Mouse (Mus musculus): ENCODE data around the gene Htra2. TPM values are rescaled to one million over a fixed set of nuclear protein-coding genes. Genes with fewer than 3 reads are reported as not detected.

Gene Htra2
- polyA plus RNA-seq, 1 experiment from 2014 or later: 63.2 TPM

GRCm38 (mm10) chr6:83011756-83012155 lies 43.3 kb downstream of the Htra2 start:
- ATAC-seq (ENCODE audit: low FRiP score, low read depth): no peak
- WGBS: 71% methylated on average over 6 of the region's 6 CpGs

GRCm38 (mm10) chr6:83011255-83011654 lies 43.8 kb downstream of the Htra2 start:
- H3K4me3 ChIP-seq: no peak overlapping the region
- H3K9me3 ChIP-seq: no peaks in the 10 kb centered on the region
- H3K4me1 ChIP-seq: no peaks in the 10 kb centered on the region
- 86% methylated on average over 7 of the region's 7 CpGs for WGBS
- H3K27ac ChIP-seq (replicated peaks): no peak overlapping the region
- H3K27me3 ChIP-seq: no peaks in the 10 kb centered on the region
- no peak overlapping the region for H3K9ac ChIP-seq (replicated peaks)
- H3K36me3 ChIP-seq: no peaks in the 10 kb centered on the region
- ATAC-seq (ENCODE audit: low FRiP score, low read depth): no peak
- H3K4me2 ChIP-seq (replicated peaks): no peak overlapping the region

More at GRCm38 (mm10) chr6:83011756-83012155, 43.3 kb downstream of the Htra2 start:
- no peaks in the 10 kb centered on the region for H3K4me1 ChIP-seq
- H3K4me2 ChIP-seq (replicated peaks): no peak overlapping the region
- H3K27me3 ChIP-seq: no peaks in the 10 kb centered on the region
- H3K36me3 ChIP-seq: no peaks in the 10 kb centered on the region
- no peak overlapping the region for H3K4me3 ChIP-seq
- H3K27ac ChIP-seq (replicated peaks): no peak overlapping the region
- no peaks in the 10 kb centered on the region for H3K9me3 ChIP-seq
- no peak overlapping the region for H3K9ac ChIP-seq (replicated peaks)

- H3K9me3 ChIP-seq: no peaks in the 10 kb centered on the region
- WGBS: 70% methylated on average over 7 of the region's 7 CpGs
- H3K27me3 ChIP-seq: no peaks in the 10 kb centered on the region
- H3K4me1 ChIP-seq: no peaks in the 10 kb centered on the region
- no peak overlapping the region for H3K4me3 ChIP-seq
- no peaks in the 10 kb centered on the region for H3K36me3 ChIP-seq
- no peak overlapping the region for H3K4me2 ChIP-seq (replicated peaks)
- no peak overlapping the region for H3K9ac ChIP-seq (replicated peaks)
- no peak overlapping the region for H3K27ac ChIP-seq (replicated peaks)
- ATAC-seq (ENCODE audit: low FRiP score, low read depth): no peak
These were observed 45.1 kb downstream of the Htra2 start for GRCm38 (mm10) chr6:83010010-83010409.

GRCm38 (mm10) chr6:83008659-83009058 lies 46.4 kb downstream of the Htra2 start:
- H3K4me2 ChIP-seq (replicated peaks): no peak overlapping the region
- no peak overlapping the region for H3K27ac ChIP-seq (replicated peaks)
- no peaks in the 10 kb centered on the region for H3K4me1 ChIP-seq
- WGBS: 83% methylated on average over 3 of the region's 3 CpGs
- no peaks in the 10 kb centered on the region for H3K9me3 ChIP-seq
- H3K27me3 ChIP-seq: no peaks in the 10 kb centered on the region
- no peak overlapping the region for H3K4me3 ChIP-seq
- ATAC-seq (ENCODE audit: low FRiP score, low read depth): no peak
- H3K36me3 ChIP-seq: no peaks in the 10 kb centered on the region
- no peak overlapping the region for H3K9ac ChIP-seq (replicated peaks)

GRCm38 (mm10) chr6:83006114-83006513 lies 49.0 kb downstream of the Htra2 start:
- no peak for ATAC-seq (ENCODE audit: low FRiP score, low read depth)
- no peak overlapping the region for H3K4me3 ChIP-seq
- H3K4me1 ChIP-seq: no peaks in the 10 kb centered on the region
- H3K27ac ChIP-seq (replicated peaks): no peak overlapping the region
- H3K36me3 ChIP-seq: no peaks in the 10 kb centered on the region
- no peak overlapping the region for H3K4me2 ChIP-seq (replicated peaks)
- no peak overlapping the region for H3K9ac ChIP-seq (replicated peaks)
- H3K27me3 ChIP-seq: no peaks in the 10 kb centered on the region
- no peaks in the 10 kb centered on the region for H3K9me3 ChIP-seq
- 90% methylated on average over 6 of the region's 6 CpGs for WGBS

GRCm38 (mm10) chr6:83005444-83006011 lies 49.5 kb downstream of the Htra2 start:
- WGBS: 87% methylated on average over 10 of the region's 10 CpGs
- no peaks in the 10 kb centered on the region for H3K9me3 ChIP-seq
- no peak overlapping the region for H3K27ac ChIP-seq (replicated peaks)
- no peaks in the 10 kb centered on the region for H3K4me1 ChIP-seq
- no peaks in the 10 kb centered on the region for H3K27me3 ChIP-seq
- ATAC-seq (ENCODE audit: low FRiP score, low read depth): no peak
- H3K4me3 ChIP-seq: no peak overlapping the region
- no peaks in the 10 kb centered on the region for H3K36me3 ChIP-seq
- no peak overlapping the region for H3K4me2 ChIP-seq (replicated peaks)
- H3K9ac ChIP-seq (replicated peaks): no peak overlapping the region

- WGBS: 66% methylated on average over 7 of the region's 7 CpGs
These were observed 50.2 kb downstream of the Htra2 start for GRCm38 (mm10) chr6:83004872-83005271.

GRCm38 (mm10) chr6:83004309-83004708 lies 50.8 kb downstream of the Htra2 start:
- no peaks in the 10 kb centered on the region for H3K27me3 ChIP-seq
- no peak overlapping the region for H3K4me2 ChIP-seq (replicated peaks)
- H3K27ac ChIP-seq (replicated peaks): no peak overlapping the region
- WGBS: 79% methylated on average over 2 of the region's 2 CpGs
- H3K4me1 ChIP-seq: no peaks in the 10 kb centered on the region
- no peak for ATAC-seq (ENCODE audit: low FRiP score, low read depth)
- H3K4me3 ChIP-seq: no peak overlapping the region
- H3K9me3 ChIP-seq: no peaks in the 10 kb centered on the region
- no peak overlapping the region for H3K9ac ChIP-seq (replicated peaks)
- no peaks in the 10 kb centered on the region for H3K36me3 ChIP-seq

More at GRCm38 (mm10) chr6:83004872-83005271, 50.2 kb downstream of the Htra2 start:
- no peaks in the 10 kb centered on the region for H3K36me3 ChIP-seq
- H3K27ac ChIP-seq (replicated peaks): no peak overlapping the region
- no peak overlapping the region for H3K4me3 ChIP-seq
- H3K27me3 ChIP-seq: no peaks in the 10 kb centered on the region
- H3K9ac ChIP-seq (replicated peaks): no peak overlapping the region
- H3K9me3 ChIP-seq: no peaks in the 10 kb centered on the region
- ATAC-seq (ENCODE audit: low FRiP score, low read depth): no peak
- no peaks in the 10 kb centered on the region for H3K4me1 ChIP-seq
- H3K4me2 ChIP-seq (replicated peaks): no peak overlapping the region

GRCm38 (mm10) chr6:83003850-83004249 lies 51.2 kb downstream of the Htra2 start:
- no peaks in the 10 kb centered on the region for H3K9me3 ChIP-seq
- WGBS: 86% methylated on average over 5 of the region's 5 CpGs
- H3K27me3 ChIP-seq: no peaks in the 10 kb centered on the region
- no peaks in the 10 kb centered on the region for H3K4me1 ChIP-seq
- no peak overlapping the region for H3K27ac ChIP-seq (replicated peaks)
- no peak overlapping the region for H3K4me2 ChIP-seq (replicated peaks)
- no peak overlapping the region for H3K4me3 ChIP-seq
- ATAC-seq (ENCODE audit: low FRiP score, low read depth): no peak
- no peak overlapping the region for H3K9ac ChIP-seq (replicated peaks)
- H3K36me3 ChIP-seq: no peaks in the 10 kb centered on the region

GRCm38 (mm10) chr6:83003082-83003481 lies 52.0 kb downstream of the Htra2 start:
- Histone ChIP-seq H3K9me3 (no peaks in the 10 kb centered on the region), H3K36me3 (no peaks in the 10 kb centered on the region), H3K4me2 (replicated peaks) (no peak overlapping the region), H3K9ac (replicated peaks) (no peak overlapping the region), H3K27ac (replicated peaks) (no peak overlapping the region), H3K4me3 (no peak overlapping the region), H3K4me1 (no peaks in the 10 kb centered on the region), H3K27me3 (no peaks in the 10 kb centered on the region)
- ATAC-seq (ENCODE audit: low FRiP score, low read depth): no peak
- 100% methylated on average over 1 of the region's 1 CpGs for WGBS

MicroRNA genes within 50 kb of the gene (microRNA counts, 519-probe panel; counts per million panel counts)
- not detected for microRNA mmu-miR-3470a+mmu-miR-3470b

Small RNA genes lying within 50 kb of the gene (microRNA-seq; reads per million reads assigned to microRNA genes)
- not detected for gene Mir3470a
- not detected for gene Mir7040

Other genes with a start within 250 kb of the Htra2 start
- 6.4 and 7.4 TPM in 2 replicates for gene Sema4f, start 115.5 kb downstream of the Htra2 start, polyA plus RNA-seq (2016; fragmentation: Nextera tagmentation; extraction: Ambion mirVana)
- 0.09 and 0.12 TPM in 2 replicates for gene M1ap, start 108.4 kb downstream of the Htra2 start, polyA plus RNA-seq (2016; fragmentation: Nextera tagmentation; extraction: Ambion mirVana)
- gene Dok1, start 21.8 kb downstream of the Htra2 start, polyA plus RNA-seq (2016; fragmentation: Nextera tagmentation; extraction: Ambion mirVana): 5.8 and 8.3 TPM in 2 replicates
- gene Loxl3, start 21.1 kb downstream of the Htra2 start, polyA plus RNA-seq (2016; fragmentation: Nextera tagmentation; extraction: Ambion mirVana): 11.0 and 14.7 TPM in 2 replicates
- 150 and 159 TPM in 2 replicates for gene Aup1, start 752 bp downstream of the Htra2 start, polyA plus RNA-seq (2016; fragmentation: Nextera tagmentation; extraction: Ambion mirVana)
- gene Dqx1, start 2.6 kb upstream of the Htra2 start, polyA plus RNA-seq (2016; fragmentation: Nextera tagmentation; extraction: Ambion mirVana): 0.93 and 1.1 TPM in 2 replicates
- not detected in 2 replicates for gene Tlx2, start 15.0 kb upstream of the Htra2 start, polyA plus RNA-seq (2016; fragmentation: Nextera tagmentation; extraction: Ambion mirVana)
- 41.2 and 42.2 TPM in 2 replicates for gene Pcgf1, start 22.6 kb upstream of the Htra2 start, polyA plus RNA-seq (2016; fragmentation: Nextera tagmentation; extraction: Ambion mirVana)
- 0.45 TPM in 1 of 2 replicates, not detected in the other for gene Lbx2, start 31.1 kb upstream of the Htra2 start, polyA plus RNA-seq (2016; fragmentation: Nextera tagmentation; extraction: Ambion mirVana)
- 4.7 and 5.0 TPM in 2 replicates for gene Ccdc142, start 46.3 kb upstream of the Htra2 start, polyA plus RNA-seq (2016; fragmentation: Nextera tagmentation; extraction: Ambion mirVana)
- 3.9 and 4.3 TPM in 2 replicates for gene Gm42688, start 46.3 kb upstream of the Htra2 start, polyA plus RNA-seq (2016; fragmentation: Nextera tagmentation; extraction: Ambion mirVana)
- gene Mrpl53, start 53.8 kb upstream of the Htra2 start, polyA plus RNA-seq (2016; fragmentation: Nextera tagmentation; extraction: Ambion mirVana): 122 and 129 TPM in 2 replicates
- 34.9 and 42.6 TPM in 2 replicates for gene Mogs, start 60.2 kb upstream of the Htra2 start, polyA plus RNA-seq (2016; fragmentation: Nextera tagmentation; extraction: Ambion mirVana)
- gene Wbp1, start 66.3 kb upstream of the Htra2 start, polyA plus RNA-seq (2016; fragmentation: Nextera tagmentation; extraction: Ambion mirVana): 210 and 223 TPM in 2 replicates
- gene Ino80b, start 70.2 kb upstream of the Htra2 start, polyA plus RNA-seq (2016; fragmentation: Nextera tagmentation; extraction: Ambion mirVana): 18.4 and 19.4 TPM in 2 replicates
- 31.9 and 39.5 TPM in 2 replicates for gene Rtkn, start 80.2 kb upstream of the Htra2 start, polyA plus RNA-seq (2016; fragmentation: Nextera tagmentation; extraction: Ambion mirVana)
- gene Wdr54, start 101.1 kb upstream of the Htra2 start, polyA plus RNA-seq (2016; fragmentation: Nextera tagmentation; extraction: Ambion mirVana): 11.2 and 13.3 TPM in 2 replicates
- gene 1700003E16Rik, start 101.1 kb upstream of the Htra2 start, polyA plus RNA-seq (2016; fragmentation: Nextera tagmentation; extraction: Ambion mirVana): 2.6 and 2.7 TPM in 2 replicates
- gene Dctn1, start 110.6 kb upstream of the Htra2 start, polyA plus RNA-seq (2016; fragmentation: Nextera tagmentation; extraction: Ambion mirVana): 148 and 156 TPM in 2 replicates
- 0.52 and 0.62 TPM in 2 replicates for gene Slc4a5, start 164.6 kb upstream of the Htra2 start, polyA plus RNA-seq (2016; fragmentation: Nextera tagmentation; extraction: Ambion mirVana)